Mouse (Mus musculus) layer of hippocampus, adult 9-11 months (tissue): Measurements from ENCODE around the gene Cyp2f2.

Source experiments
- DNase-seq: peaks from one replicate; pipeline ENCODE4 v3.0.0; 2022

The Cyp2f2 gene

DNA sequence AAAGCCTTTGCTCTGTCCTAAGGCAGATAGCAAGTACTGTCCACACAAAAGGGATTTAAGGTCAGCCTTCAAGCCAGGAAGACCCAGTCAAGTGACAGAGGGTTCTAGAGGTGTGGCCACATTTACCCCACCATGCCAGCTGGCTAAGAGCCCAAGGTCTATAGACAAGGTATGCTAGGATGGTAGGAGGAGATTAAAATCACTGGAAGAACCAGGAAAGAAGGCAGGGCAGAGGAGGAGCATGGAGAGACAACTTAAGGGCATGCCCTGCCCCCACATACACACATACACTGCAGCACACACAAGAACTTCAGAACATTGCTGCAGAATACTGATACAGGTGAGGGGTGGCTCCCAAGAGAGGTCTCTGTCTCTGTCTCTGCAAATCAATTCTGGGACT lies at the start of gene Cyp2f2:
Gene Cyp2f2, plus strand, starts transcription at position 234 of the 400 bp plus-strand sequence.
- no peak for DNase-seq

DNA sequence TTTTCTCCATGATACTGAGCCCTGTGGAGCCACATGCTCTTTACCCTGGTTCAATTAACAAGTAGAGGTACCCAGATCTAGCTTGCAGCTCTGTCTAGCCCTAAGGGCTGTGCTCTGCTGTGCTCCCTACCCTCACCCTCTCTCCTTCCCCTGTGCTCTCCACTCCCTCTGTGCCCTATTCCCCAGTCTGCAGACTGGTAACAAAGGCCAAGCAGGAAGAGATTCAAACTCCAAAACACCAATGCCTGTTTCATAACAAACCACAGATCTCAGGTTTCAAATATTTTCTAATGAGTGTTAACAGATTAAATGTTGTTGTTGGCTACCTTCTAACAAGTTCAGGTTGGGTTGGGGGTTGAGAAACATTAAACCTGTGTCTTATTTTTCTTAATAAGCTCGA lies 41.1 kb upstream of the Cyp2f2 start:
- no peak for DNase-seq

DNA sequence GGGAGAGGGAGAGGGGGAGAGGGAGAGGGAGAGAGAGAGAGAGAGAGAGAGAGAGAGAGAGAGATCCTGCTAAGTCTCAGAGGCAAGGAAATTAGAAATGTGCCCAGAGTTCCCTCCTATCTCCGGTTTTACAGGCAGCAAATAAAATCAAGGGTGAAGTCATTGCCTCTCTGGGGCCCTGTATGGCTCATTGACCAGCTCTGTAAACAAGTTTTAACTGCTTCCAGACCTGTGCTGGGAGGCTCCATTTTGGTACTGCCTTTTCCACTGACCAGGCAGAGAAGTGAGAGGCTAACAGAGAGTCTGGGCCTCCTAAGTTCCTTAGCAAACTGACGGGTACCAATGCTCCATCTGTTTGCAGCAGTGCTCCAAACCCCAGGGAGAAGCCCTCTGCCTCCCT lies 38.1 kb upstream of the Cyp2f2 start:
- DNase-seq = no peak

DNA sequence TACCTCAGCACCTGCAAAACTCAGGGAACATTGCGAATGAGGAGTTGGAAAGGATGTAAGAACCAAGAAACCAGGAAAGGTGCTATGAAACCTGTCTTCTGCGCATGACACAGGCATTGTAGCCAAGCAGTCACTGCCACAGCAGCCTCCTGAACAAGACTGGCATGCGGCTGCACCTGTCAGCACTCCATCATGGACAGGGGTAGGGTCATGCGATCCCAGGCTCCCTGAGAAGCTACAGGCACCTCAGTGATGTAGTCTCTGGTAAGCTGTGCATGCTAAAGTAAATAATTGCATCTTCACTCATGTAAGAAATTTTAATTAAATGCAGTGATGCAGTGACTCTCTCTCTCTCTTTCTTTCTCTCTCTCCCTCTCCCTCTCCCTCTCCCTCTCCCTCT lies 28.7 kb upstream of the Cyp2f2 start:
- DNase-seq = no peak

DNA sequence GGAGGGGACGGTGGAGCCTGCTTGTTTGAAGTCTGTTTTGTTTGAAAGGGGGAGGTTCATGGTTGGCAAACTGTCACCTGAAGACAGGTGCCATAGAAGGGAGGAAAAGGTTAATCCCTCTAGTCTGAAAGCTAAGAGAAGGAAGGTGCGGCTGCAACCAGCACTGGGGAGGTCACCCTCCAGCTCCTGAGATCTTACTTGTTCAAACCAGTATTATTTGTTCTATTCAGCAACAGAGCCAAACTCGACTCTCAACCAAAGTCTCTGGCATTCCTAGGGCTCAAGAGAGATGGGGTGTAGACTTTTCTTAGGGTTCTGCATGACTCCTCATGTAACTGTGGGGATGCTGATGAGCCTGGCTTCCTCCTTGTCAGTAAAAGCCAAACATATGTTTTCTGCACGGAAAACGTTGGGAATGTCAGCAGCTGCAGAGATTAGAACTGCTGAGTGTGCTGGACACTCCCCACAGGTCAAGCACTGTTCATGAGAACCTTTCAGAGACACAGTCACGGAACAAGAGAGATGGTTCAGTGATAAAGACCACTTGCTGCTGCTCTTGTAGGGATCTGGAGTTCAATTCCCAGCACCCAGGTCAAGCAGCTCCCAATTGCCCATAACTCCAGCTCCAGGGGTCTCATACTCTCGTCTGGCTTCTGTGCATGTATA lies 27.5 kb upstream of the Cyp2f2 start:
- DNase-seq = no peak

DNA sequence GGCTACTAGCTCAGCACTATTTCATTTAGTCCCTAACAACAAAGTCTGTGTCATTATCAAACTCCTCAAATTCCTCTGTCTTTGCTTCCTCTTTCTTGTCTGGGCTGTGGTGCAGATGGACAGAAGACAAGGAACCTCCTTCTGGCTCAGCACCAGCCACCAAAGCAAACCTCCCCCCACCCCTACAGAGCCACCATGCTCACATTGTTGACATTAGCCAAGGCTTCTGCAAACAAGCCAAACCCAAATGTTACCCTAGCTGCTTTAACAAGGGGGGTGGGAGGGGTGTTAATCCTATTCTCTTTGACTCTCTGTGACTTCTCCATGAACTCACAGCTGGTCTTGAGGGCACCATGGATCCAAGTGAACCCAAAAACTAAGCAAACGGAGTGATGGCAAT lies 26.8 kb upstream of the Cyp2f2 start:
- no peak for DNase-seq

DNA sequence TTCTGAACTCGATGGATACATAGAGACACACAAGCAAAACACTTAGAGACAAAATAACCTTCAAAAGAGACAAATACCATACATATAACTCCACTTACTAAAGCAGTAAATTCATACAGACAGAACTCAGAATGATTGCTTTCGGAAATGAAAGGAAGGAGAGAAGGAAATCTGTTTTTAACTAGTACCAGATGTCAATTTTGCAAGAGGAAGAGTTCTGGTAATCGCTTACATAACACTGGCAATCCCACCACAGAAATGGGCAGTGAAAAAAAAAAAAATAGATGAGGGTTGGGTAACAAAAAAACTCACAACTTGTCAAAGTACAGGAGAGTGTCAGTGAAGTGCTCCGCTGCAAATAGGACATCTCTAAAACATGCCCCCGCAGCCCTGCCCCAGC lies 14.8 kb upstream of the Cyp2f2 start:
- DNase-seq = no peak

DNA sequence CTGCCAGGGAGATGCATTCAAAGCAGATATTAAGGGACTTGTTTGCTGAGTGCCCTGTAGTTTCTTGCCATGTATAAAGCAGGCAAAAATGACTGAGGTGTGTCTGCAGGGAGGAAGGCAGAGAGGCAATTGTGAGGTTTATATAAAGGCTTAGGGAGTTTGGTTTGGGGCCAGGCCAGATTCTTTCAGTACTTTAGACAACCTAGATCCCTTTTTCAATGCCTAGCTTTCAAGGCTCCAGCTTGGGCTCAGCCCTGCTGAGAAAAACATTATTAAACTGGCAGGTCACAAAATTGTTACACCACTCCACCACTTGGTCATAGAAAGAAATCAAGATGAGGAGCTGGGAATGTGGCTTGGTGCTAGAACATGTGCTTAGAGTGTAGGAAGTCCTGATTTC lies 9.4 kb upstream of the Cyp2f2 start:
- no peak for DNase-seq

DNA sequence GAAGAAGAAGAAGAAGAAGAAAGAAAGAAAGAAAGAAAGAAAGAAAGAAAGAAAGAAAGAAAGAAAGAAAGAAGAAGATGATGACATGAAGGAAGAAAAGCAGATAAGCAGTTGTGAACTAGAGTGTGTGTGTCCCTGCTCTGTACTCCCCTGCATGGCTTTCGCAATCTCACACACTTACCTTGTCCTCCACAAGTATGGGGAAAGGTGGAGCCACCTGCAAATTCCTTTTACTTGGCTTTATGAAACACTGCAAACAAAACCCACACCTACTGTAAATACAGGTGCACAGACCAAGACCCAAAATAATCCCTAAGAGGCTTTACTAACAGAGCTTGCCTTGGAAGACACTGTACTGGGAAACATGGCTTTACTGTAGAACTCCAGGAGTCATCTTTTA lies 8.7 kb upstream of the Cyp2f2 start:
- no peak for DNase-seq

DNA sequence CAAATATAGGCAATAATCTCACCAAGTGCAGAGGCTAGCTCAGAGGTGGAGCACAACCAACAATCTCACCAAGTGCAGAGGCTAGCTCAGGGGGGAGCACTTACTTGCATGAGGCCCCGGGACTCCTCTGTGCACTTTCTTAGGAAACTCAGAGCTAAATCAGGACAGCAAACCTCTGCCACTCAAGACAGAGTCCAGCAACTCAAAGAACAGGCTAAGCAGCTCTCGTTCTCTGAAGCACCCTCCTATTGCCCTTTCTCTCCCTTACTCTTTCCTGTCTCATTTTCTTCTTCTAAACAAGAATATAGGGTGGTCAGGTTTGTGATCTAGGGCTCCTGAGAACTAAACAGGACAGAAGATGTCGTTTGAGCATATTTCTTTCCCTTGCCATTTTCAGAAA lies 7.7 kb upstream of the Cyp2f2 start:
- DNase-seq = no peak

DNA sequence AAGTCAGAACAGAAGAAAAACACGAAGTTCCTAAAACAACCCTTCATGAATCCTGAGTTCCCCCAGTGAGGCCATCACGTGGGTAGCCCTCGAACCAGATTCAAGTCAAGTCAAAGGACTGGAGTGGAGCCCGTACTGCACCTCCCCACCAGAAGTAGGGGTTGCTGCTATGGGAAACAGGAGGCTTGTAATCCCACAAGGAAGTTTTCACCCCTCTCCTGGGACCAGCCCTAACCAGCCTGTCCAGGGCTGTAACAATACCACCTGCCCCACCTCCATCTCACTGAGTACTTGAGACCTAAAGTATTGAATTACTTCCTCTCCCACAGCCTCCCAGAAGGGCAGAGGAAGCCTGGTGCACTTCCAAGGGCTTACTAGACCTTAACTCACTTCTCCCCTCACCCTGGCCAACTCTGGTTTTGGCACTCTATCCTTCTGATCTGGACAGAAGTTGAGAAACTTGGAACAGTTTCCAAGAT lies 1.6 kb upstream of the Cyp2f2 start:
- DNase-seq = no peak

DNA sequence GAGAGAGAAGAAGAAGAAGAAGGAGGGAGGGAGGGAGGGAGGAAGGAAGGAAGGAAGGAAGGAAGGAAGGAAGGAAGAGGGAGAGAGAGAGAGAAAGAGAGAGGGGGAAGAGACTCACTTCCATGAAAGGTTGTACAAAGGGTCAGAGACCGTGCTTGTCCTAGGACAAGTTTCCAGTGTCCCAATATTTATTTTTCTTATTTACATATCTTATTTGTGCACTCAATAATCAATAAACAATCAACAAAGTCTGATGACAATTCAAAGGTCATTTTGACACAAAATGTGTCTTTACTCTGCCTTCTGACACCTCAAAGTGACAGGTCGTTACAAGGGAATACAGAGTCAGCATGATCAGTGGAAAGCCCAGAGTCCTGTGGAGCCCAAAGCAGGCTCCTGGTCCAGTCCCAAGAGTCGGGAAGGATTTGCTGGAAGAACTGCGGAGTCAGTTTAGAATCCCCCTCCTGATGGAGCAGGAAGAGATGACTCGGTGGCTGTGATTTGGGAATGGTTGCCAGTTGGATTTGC lies 4.7 kb downstream of the Cyp2f2 start:
- DNase-seq = no peak

DNA sequence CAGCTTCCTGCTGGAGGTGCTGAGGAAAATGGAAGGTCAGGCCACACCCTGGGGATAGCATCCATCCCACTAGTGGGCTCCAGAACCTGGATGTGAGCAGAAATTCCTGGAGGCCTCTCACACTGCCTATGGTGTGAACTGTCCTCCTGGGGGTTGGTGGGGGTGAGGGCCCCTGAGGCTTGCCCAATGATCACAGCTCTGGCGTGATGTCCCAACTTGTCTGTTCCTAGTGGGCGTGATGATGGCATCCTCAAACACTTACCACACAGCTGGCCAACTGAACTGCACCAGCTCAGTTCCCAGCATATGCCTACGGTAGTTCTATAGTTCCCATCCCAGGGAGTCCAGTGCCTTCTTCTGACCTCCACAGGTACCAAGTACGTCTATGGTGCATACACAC lies 5.3 kb downstream of the Cyp2f2 start:
- DNase-seq = no peak

DNA sequence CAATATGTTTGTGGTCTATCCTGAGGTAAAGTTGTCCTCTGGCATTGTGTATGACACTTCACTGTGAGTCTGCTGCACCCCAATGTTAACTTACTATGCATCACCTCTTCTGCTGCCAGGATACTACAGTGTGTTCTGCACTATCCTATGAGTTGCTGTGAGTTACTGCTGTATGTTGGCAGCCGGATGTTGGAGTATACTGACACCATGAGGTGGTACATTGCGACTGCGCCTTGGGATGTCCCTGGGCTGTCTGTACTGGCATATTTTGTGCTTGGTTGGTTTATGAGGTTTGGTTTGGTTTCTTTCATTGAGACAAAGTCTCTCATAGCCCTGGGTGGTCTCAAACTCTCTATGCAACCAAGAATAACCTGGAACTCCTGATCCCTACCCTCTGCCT lies 8.5 kb downstream of the Cyp2f2 start:
- DNase-seq = no peak

DNA sequence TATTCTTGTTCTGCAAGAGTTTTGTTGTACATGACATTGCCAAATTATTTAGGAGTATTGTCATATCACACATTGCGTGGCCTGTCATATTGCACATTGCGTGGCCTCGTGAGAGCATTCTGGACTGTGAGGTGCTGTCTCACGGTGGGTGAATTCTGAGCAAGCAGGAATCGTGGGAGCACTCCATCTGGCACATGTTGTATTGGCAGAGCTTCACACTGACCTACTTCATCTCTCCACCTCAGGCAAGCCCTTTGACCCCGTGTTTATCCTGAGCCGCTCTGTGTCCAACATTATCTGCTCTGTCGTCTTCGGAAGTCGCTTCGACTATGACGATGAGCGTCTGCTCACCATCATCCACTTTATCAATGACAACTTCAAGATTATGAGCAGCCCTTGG lies 9.2 kb downstream of the Cyp2f2 start:
- DNase-seq = no peak

DNA sequence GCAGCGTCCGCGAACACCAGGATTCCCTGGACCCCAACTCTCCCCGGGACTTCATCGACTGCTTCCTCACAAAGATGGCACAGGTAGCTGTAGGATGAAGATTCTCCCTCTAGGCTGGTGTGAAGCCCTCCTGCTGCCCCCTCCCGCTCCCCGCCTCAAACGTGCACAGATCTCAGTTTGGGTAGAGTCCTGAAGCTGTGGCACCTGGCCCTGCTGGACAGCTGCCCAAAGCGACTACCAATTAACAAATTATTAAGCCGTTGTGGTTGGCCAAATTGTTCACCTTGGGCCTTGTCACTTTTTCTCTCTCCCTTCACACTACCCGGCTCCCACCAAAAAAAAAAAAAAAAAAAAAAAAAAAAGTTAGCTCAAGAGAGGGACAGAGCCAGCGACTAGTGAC lies 10.1 kb downstream of the Cyp2f2 start:
- DNase-seq = no peak

DNA sequence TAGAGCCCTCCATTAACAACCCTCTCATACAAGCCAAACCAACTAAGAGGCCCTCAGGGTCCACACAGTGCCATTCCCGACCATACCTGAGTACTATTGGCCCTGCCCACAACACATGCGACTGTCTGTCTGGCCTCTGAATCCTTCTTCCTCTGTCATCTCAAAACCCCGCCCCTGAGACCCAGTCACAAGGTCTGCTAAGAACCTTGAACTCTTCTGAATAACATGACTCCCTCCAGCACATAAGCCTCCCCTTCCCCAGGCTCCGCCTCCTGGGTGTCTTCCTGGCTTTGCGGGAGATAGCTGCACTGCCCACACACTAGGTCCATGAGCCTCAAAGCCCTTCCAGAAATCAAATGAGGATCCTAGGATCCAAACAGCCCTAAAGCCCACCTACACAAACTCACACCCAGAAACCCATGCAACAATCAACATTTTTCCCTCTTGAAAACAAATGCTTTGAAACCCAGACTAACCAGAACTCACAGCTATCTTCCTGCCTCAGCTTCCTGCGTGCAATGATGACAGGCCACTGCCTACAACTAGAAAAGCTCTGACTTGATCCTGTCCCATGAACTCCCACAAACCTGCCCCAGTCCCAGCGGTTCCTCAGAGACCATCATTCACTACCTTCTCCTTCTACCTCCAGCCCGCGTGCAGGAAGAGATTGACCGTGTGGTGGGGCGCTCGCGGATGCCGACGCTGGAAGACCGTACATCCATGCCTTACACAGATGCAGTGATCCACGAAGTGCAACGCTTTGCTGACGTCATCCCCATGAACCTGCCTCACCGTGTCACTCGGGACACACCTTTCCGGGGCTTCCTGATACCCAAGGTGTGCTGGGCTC lies 11.0 kb downstream of the Cyp2f2 start:
- DNase-seq = no peak

DNA sequence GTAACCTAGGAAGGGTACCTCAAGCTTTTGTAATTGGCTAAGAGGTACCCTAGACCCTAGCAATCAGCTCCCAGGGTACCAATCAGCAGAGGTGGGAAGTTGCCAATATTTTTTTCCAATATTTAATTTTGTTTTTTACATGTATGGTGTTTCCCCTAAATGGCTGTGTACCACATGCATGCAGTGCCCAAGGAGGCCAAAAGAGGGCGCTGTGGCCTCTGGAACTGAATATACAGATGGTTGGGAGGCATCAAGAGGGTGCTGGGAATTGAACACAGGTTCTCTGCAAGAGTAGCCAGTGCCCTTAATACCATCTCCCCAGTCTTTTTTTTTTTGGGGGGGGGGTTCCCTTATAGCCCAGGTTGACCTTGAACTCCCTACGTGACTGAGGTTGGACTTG lies 11.7 kb downstream of the Cyp2f2 start:
- no peak for DNase-seq

DNA sequence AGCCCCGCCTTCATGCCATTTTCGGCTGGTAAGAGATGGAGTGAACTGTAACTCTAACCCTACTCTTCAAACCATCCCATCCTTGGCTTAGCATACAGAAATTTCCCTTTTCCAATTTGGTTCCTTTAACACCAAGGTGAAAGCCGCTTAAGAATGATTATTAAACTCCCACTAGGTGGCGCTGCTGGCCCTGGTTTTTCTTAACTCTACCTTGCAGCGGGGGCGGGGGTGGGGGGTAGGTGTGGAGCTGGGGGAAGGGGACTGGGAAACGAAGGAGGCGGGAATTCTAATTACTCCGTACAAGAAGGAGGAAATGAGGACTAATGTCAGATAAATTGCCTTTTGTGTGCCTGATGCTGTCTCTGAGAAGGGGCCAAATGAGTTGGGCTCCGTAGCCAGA lies 12.9 kb downstream of the Cyp2f2 start:
- DNase-seq = no peak

DNA sequence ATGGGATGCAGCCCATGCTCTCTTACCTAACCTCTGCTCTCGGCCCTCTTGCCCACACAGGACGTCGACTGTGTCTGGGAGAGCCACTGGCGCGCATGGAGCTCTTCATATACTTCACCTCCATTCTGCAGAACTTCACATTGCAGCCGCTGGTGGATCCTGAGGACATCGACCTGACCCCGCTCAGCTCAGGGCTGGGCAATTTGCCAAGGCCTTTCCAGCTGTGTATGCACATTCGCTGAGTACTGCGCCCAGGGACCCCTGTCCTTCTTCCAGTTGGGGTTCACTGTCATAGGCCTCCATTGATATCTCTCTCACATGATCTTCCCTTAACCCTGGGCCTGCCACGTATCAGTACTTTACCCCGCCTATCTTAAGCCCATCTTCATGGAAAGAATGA lies 13.4 kb downstream of the Cyp2f2 start:
- DNase-seq = no peak

DNA sequence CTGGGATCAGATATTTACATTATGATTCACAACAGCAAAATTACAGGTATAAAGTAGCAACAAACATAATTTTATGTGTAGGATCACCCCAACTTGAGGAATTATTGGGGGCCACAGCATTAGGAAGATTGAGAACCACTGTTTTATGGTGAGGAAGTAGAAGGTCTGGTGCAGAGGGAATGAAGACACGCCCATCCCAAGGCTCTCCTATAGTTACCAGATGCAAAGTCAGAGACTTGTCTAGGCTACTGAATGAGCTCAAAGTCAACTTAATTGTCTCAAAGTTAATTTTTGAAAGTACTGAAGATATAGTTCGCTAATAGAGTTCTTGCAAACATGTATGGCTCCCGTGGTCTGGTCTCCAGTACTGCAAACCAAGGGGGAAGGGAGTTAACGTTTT lies 14.0 kb downstream of the Cyp2f2 start:
- DNase-seq = no peak

DNA sequence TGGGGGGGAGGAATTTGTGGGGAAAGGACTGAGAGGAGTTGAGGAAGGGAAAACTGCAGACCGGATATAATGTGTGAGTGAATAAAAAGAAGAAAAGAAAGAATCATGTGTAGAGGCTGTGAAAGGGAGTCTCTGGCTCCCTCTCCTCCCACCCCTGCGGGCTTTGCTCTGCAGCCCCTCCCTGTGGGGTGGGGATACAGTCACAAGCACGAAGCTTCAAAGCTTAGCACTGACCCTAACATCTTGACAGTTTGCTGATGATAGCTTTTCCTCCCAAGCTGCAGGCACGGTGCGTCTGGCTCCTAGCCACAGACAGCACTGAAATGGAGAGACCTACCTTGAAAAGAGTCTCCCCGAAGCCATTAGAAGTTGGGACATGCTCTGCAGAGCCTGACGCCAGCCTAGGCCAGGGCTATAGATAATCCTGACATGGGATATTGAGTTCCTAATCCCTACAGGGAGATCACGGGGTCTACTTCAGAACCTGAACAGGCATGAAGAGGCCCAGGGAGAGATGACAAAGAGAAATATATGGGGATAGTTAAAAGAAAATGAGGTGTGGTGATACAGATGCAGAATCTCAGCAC lies 16.8 kb downstream of the Cyp2f2 start:
- DNase-seq = no peak

DNA sequence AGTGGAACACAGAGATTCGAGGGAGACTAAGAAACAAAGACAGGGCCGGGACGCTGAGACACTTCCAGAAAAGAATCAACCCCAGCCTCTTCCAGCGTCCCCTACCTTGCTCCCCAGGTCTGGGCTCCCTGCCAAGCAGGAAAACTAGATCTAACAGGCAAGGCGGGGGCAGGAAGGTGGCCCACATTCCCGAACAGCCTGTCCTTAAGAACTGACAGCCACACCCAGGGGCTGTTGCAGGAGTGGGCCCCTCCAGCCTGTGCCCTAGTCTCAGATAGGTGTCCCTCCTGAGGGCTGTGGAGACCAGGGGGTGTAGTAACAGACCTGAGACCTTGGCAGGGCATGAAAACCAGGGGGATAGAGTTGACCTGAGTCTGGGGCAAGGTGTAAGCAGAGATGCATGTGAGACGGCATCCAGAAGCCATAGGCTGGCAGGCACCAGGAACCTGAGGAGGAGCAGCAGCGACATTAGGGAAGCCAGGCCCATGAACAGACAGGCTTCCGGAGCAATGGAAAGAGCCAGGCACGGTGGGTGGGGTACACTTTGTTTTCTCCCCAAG lies 33.6 kb downstream of the Cyp2f2 start, which contains the start of gene Cyp2t4:
Gene Cyp2t4, plus strand, starts transcription at position 510 of the 560 bp plus-strand sequence.
- DNase-seq = no peak

DNA sequence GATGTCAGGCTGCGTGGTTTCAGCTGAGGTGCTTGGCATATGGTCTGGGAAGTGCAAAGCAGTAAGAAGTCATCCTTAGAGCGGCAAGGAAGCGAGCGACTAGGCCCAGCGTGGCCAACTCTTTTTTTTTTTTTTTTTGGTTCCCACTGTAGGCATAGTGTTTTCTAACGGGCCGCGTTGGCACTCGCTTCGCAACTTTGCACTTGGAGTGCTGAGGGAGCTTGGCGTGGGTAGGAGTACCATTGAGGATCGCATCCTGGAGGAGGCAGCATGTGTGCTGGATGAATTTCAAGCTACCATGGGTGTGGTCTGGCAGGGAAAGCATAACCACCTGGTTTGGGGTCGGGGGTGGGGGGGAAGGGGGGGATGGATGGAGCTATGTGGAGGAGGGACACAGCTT lies 36.3 kb downstream of the Cyp2f2 start:
- no peak for DNase-seq
